Mouse (Mus musculus) heart, embryonic 14.5 days (tissue): ENCODE measurements around the gene Ebf1. TPM values are rescaled to one million over a fixed set of nuclear protein-coding genes. Genes with fewer than 3 reads are reported as not detected.

Experiments used
- ATAC-seq: fragments of 200-750 bp; cut with Nextera tagmentation; 2 replicates; pipeline ENCODE4 v1.8.0; 2017; ENCODE audit warnings: low read depth, moderate TSS enrichment; ENCODE audit not compliant: insufficient number of reproducible peaks, insufficient read depth, low FRiP score
- H3K27ac ChIP-seq, 2 experiments: fragments of 200-500 bp in 1 of 2; fragments of 300-500 bp in 1 of 2; sonication (generic) in 1 of 2; replicated peaks in 1 of 2; 2 replicates each; pipeline ENCODE4 v1.5.1; 2012 to 2014; ENCODE audit warnings: low read depth in 2 of 2, low read length in 2 of 2, control low read depth in 1 of 2, mild to moderate bottlenecking in 1 of 2, mixed read lengths in 1 of 2; ENCODE audit not compliant: control insufficient read depth in 1 of 2, insufficient read depth in 1 of 2
- H3K27me3 ChIP-seq: fragments of 300-500 bp; sonication (generic); 2 replicates; pipeline ENCODE4 v1.6.1; 2014; ENCODE audit warnings: mild to moderate bottlenecking, low read length, control low read depth; ENCODE audit not compliant: control insufficient read depth, insufficient read depth
- H3K36me3 ChIP-seq: fragments of 300-500 bp; sonication (generic); 2 replicates; pipeline ENCODE4 v1.6.1; 2014; ENCODE audit warnings: mild to moderate bottlenecking, control low read depth, low read length, mixed read lengths; ENCODE audit not compliant: control insufficient read depth, insufficient read depth
- H3K4me1 ChIP-seq, 2 experiments: fragments of 200-500 bp in 1 of 2; fragments of 300-500 bp in 1 of 2; sonication (generic) in 1 of 2; 2 replicates each; pipeline ENCODE4 v1.6.1; 2012 to 2014; ENCODE audit warnings: low read length in 2 of 2, control low read depth in 1 of 2, mixed read lengths in 1 of 2; ENCODE audit not compliant: control insufficient read depth in 2 of 2, insufficient read depth in 2 of 2
- H3K4me2 ChIP-seq: fragments of 300-500 bp; sonication (generic); 2 replicates; pipeline ENCODE4 v1.6.1; 2014; ENCODE audit warnings: mild to moderate bottlenecking, low read length
- H3K4me3 ChIP-seq, 2 experiments: fragments of 200-500 bp in 1 of 2; fragments of 300-500 bp in 1 of 2; sonication (generic) in 1 of 2; 2 replicates each; pipeline ENCODE4 v1.5.1; 2012 to 2014; ENCODE audit warnings: low read length in 2 of 2, mild to moderate bottlenecking in 2 of 2, control low read depth in 1 of 2, low read depth in 1 of 2, moderate library complexity in 1 of 2; ENCODE audit not compliant: control insufficient read depth in 1 of 2, insufficient read depth in 1 of 2
- H3K9ac ChIP-seq: fragments of 300-500 bp; sonication (generic); 2 replicates; pipeline ENCODE4 v1.6.1; 2014; ENCODE audit warnings: mild to moderate bottlenecking, low read length
- H3K9me3 ChIP-seq: fragments of 300-500 bp; sonication (generic); 2 replicates; pipeline ENCODE4 v1.6.1; 2016; ENCODE audit warnings: low read length, control low read depth; ENCODE audit not compliant: control insufficient read depth
- WGBS: fragments of 180-500 bp; shearing (Covaris S2); extraction: QIAGEN DNeasy Blood & Tissue Kit; methylation state at CpG from one replicate; pipeline ENCODE4 v1.1.7; 2014; 5-methylcytosine and 5-hydroxymethylcytosine counted together
- polyA plus RNA-seq: library from polyadenylated mRNA; unstranded; fragments of >200 nt; fragmentation: Nextera tagmentation; extraction: Ambion mirVana; gene quantifications from 2 replicates; pipeline ENCODE4 v1.2.1, GENCODE M21; 2014

The Ebf1 gene
- polyA plus RNA-seq, 1 experiment from 2014 or later, result 17.0 TPM

- Histone ChIP-seq H3K4me3 (no peak overlapping the region), H3K27ac (no peak overlapping the region), H3K27me3 (no peaks in the 10 kb centered on the region), H3K9ac (no peak overlapping the region), H3K36me3 (no peaks in the 10 kb centered on the region), H3K4me1 (peaks cover 2 to 9% of the 10 kb centered on the region in 2 experiments), H3K4me2 (no peak overlapping the region), H3K9me3 (no peaks in the 10 kb centered on the region)
- WGBS, result 42% methylated on average over 2 of the region's 2 CpGs
- no peak for ATAC-seq
Measured at GRCm38 (mm10) chr11:44733276-44733675, 116.2 kb downstream of the Ebf1 start.

- no peak overlapping the region for H3K27ac ChIP-seq
- WGBS, result 84% methylated on average over 5 of the region's 5 CpGs
- H3K4me1 ChIP-seq, result peaks cover 11 to 14% of the 10 kb centered on the region in 2 experiments
- no peaks in the 10 kb centered on the region for H3K36me3 ChIP-seq
- no peak overlapping the region for H3K4me3 ChIP-seq
- H3K9ac ChIP-seq, result no peak overlapping the region
- no peak for ATAC-seq
- no peaks in the 10 kb centered on the region for H3K9me3 ChIP-seq
- H3K27me3 ChIP-seq, result no peaks in the 10 kb centered on the region
- no peak overlapping the region for H3K4me2 ChIP-seq
Measured at GRCm38 (mm10) chr11:44738046-44738445, 120.9 kb downstream of the Ebf1 start.

DNA sequence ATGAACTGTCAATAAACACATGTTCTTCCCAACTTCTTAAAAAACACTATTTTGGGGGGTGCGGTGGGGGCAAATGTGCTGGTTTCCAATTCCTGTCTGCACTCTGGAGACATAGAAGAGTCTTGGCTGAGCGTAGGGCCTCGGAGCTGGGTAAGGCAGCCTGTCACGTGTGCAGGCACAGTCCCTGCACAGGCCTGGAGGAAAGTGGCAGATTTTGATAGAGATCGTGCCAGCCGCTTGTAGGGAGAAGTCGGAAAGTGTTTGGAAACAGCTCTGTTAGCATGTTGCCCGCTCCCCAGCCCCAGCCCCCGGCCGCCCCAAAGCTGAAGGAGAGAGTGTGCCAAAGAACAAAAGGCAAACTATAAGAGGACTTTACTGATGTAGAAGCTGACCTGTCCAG lies 121.7 kb downstream of the Ebf1 start:
- H3K9ac ChIP-seq, result no peak overlapping the region
- no peak for ATAC-seq
- no peaks in the 10 kb centered on the region for H3K9me3 ChIP-seq
- 24% methylated on average over 10 of the region's 10 CpGs for WGBS
- no peaks in the 10 kb centered on the region for H3K36me3 ChIP-seq
- H3K4me2 ChIP-seq, result peak overlapping the region; percentile 24; the same call in 1 of the 2 replicates
- H3K4me1 ChIP-seq, result peaks cover 11 to 14% of the 10 kb centered on the region in 2 experiments
- H3K27me3 ChIP-seq, result no peaks in the 10 kb centered on the region
- H3K27ac ChIP-seq, result no peak overlapping the region
- no peak overlapping the region for H3K4me3 ChIP-seq

- no peaks in the 10 kb centered on the region for H3K9me3 ChIP-seq
- H3K4me3 ChIP-seq, result no peak overlapping the region
- peak overlapping the region; percentile 42; the same call in 1 of the 2 replicates for H3K9ac ChIP-seq
- peak overlapping the region; percentile 73 to 80 for H3K27ac ChIP-seq
- H3K4me1 ChIP-seq, result peaks cover 11 to 14% of the 10 kb centered on the region in 2 experiments
- H3K4me2 ChIP-seq, result peak overlapping the region; percentile 43
- 32% methylated on average over 6 of the region's 6 CpGs for WGBS
- no peak; the same call in 1 of the 2 replicates for ATAC-seq
- H3K36me3 ChIP-seq, result no peaks in the 10 kb centered on the region
- no peaks in the 10 kb centered on the region for H3K27me3 ChIP-seq
Measured at GRCm38 (mm10) chr11:44740278-44741041, 123.3 kb downstream of the Ebf1 start.

DNA sequence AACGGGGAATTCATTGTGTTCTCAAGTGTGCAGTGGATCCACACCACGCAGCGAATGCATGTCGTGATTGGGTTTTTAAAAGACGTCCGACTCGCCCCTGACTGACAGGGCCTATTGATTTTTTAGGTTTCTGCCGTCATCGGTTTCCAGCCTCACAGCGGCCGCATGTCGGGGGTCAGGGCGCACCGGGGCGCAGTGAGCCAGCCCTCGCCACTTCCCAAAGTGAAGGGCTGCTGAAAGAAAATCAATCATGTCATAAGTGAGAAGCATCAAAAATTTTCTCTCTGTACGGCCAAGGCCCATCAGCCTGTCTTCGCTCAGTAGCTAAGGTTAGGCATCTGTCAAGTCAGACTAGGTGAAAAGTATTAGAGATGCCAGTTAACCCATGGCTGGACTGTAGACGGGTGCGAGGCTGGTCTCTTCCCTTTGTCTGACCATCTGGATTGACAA lies 124.0 kb downstream of the Ebf1 start:
- H3K4me3 ChIP-seq, result no peak overlapping the region

DNA sequence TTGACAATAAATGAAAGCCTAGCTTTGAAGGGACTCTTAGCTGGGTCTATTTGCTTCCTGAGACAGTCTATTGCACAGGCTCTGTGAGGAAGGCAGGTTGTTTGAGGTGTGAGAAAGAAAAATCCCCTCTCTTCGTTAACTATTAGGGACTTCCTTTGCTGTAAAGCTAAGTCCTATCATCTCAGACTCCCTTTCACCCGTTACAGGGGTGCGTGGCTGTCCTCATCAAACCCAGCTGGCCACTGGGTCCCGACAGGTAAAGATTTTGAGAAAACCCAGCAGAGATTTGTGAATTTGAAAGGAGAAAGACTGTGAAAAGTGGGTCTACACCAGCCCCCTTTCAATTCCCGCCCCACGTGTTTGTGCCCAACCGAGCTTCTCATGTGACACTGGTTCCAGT lies 127.3 kb downstream of the Ebf1 start:
- Histone ChIP-seq H3K27ac (no peak overlapping the region), H3K9ac (no peak overlapping the region), H3K4me3 (no peak overlapping the region), H3K4me2 (no peak overlapping the region), H3K27me3 (no peaks in the 10 kb centered on the region), H3K4me1 (peaks cover 7 to 9% of the 10 kb centered on the region in 2 experiments), H3K36me3 (no peaks in the 10 kb centered on the region), H3K9me3 (no peaks in the 10 kb centered on the region)
- 69% methylated on average over 7 of the region's 7 CpGs for WGBS
- no peak for ATAC-seq

More for the DNA sequence above, 124.0 kb downstream of the Ebf1 start:
- no peaks in the 10 kb centered on the region for H3K27me3 ChIP-seq
- no peaks in the 10 kb centered on the region for H3K36me3 ChIP-seq
- H3K27ac ChIP-seq, result peak overlapping the region; percentile 28 to 61
- peak; percentile 6; the same call in 1 of the 2 replicates for ATAC-seq
- peaks cover 11 to 14% of the 10 kb centered on the region in 2 experiments for H3K4me1 ChIP-seq
- 54% methylated on average over 20 of the region's 20 CpGs for WGBS
- H3K4me2 ChIP-seq, result peak overlapping the region; percentile 43
- no peaks in the 10 kb centered on the region for H3K9me3 ChIP-seq
- peak overlapping the region; percentile 32; the same call in 1 of the 2 replicates for H3K9ac ChIP-seq

DNA sequence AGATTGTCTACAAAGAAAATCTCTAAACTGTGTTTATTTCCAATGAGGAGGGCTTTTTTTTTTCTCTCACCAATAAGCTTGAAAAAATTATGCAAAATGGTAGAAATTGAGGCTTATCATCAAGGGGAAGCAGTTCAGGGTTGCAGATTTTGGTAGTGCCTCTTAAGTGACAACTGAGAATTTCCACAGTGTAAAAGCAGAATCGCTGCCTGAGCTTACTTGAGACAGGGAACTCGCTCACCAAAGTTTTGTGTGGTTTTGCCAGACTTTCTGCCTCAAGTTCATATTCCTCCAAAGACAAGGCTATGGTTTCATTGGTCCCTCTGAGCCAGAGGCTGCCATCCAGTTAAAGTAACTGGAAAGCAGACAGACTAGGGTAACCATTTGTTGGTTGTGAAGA lies 128.8 kb downstream of the Ebf1 start:
- no peaks in the 10 kb centered on the region for H3K36me3 ChIP-seq
- no peak overlapping the region for H3K27ac ChIP-seq

More for the DNA sequence above, 128.8 kb downstream of the Ebf1 start:
- Histone ChIP-seq H3K4me3 (no peak overlapping the region), H3K27me3 (no peaks in the 10 kb centered on the region), H3K9ac (no peak overlapping the region), H3K9me3 (no peaks in the 10 kb centered on the region), H3K4me2 (no peak overlapping the region), H3K4me1 (peaks cover 0 to 5% of the 10 kb centered on the region in 2 experiments; a peak in 2 of 4 replicates)
- no peak for ATAC-seq
- WGBS, result 92% methylated on average over 2 of the region's 2 CpGs
